Mouse (Mus musculus) CH12.LX (cell line): Measurements from ENCODE around the gene Ldlrad3. TPM values are rescaled to one million over a fixed set of nuclear protein-coding genes. Genes with fewer than 3 reads are reported as not detected.

ENCODE experiments used
- DNase-seq: peaks from one replicate; pipeline ENCODE4 v3.0.0-alpha.2; 2013; ENCODE audit errors: extremely low read depth
- H3K27ac ChIP-seq: 2 replicates; pipeline ENCODE4 v1.5.1; 2012; ENCODE audit warnings: low read depth, mild to moderate bottlenecking, control low read depth, moderate library complexity; ENCODE audit not compliant: insufficient read depth
- H3K27me3 ChIP-seq: replicated peaks from 2 replicates; pipeline ENCODE3; 2012; ENCODE audit warnings: inconsistent platforms
- H3K36me3 ChIP-seq, 2 experiments: replicated peaks in 1 of 2; 2 replicates each; pipeline versions ENCODE3 to v1.6.1; 2012; ENCODE audit warnings: inconsistent platforms in 1 of 2, low read length in 1 of 2, mild to moderate bottlenecking in 1 of 2, mixed read lengths in 1 of 2, moderate library complexity in 1 of 2; ENCODE audit not compliant: control insufficient read depth in 1 of 2, insufficient read depth in 1 of 2
- H3K4me1 ChIP-seq, 2 experiments: 2 replicates each; pipeline ENCODE4 v1.6.1; 2012; ENCODE audit warnings: inconsistent platforms in 1 of 2, moderate library complexity in 1 of 2; ENCODE audit not compliant: insufficient read depth in 2 of 2, control insufficient read depth in 1 of 2
- H3K4me2 ChIP-seq: 2 replicates; pipeline ENCODE4 v1.6.1; 2012; ENCODE audit warnings: low read depth, mild to moderate bottlenecking, control low read depth; ENCODE audit not compliant: poor library complexity, insufficient read depth, severe bottlenecking
- H3K4me3 ChIP-seq, 3 experiments: fragments of 150-350 bp in 1 of 3; sonication (generic) in 1 of 3; replicated peaks in 1 of 3; 2 replicates each; pipeline versions ENCODE3 to v1.5.1; 2011 to 2012; ENCODE audit warnings: low read depth in 2 of 3, low read length in 2 of 3, mild to moderate bottlenecking in 2 of 3, moderate library complexity in 2 of 3, control low read depth in 1 of 3, improper control_type of control experiment in 1 of 3, inconsistent platforms in 1 of 3, mixed read lengths in 1 of 3; ENCODE audit not compliant: poor library complexity in 1 of 3
- H3K79me2 ChIP-seq: replicated peaks from 2 replicates; pipeline ENCODE4 v1.6.1; 2012; ENCODE audit warnings: mild to moderate bottlenecking, moderate library complexity; ENCODE audit not compliant: control insufficient read depth, poor library complexity, insufficient read depth, severe bottlenecking; ENCODE audit errors: extremely low read depth
- H3K9ac ChIP-seq: 2 replicates; pipeline ENCODE4 v1.6.1; 2012; ENCODE audit warnings: low read depth, mild to moderate bottlenecking, control low read depth, moderate library complexity; ENCODE audit not compliant: insufficient read depth
- H3K9me3 ChIP-seq: replicated peaks from 2 replicates; pipeline ENCODE3; 2012; ENCODE audit warnings: low read length, inconsistent platforms, mixed read lengths
- CHD1 ChIP-seq: IDR thresholded peaks from 2 replicates; pipeline ENCODE4 v1.6.1; 2012; ENCODE audit warnings: low read depth, low read length, improper control_type of control experiment, inconsistent platforms
- EP300 ChIP-seq: IDR thresholded peaks from 2 replicates; pipeline ENCODE4 v1.6.1; 2011; ENCODE audit warnings: low read length, improper control_type of control experiment
- GABPA ChIP-seq: IDR thresholded peaks from 2 replicates; pipeline ENCODE4 v1.6.1; 2012; ENCODE audit warnings: low read depth, low read length, improper control_type of control experiment, inconsistent platforms; ENCODE audit not compliant: insufficient replicate concordance
- HCFC1 ChIP-seq: IDR thresholded peaks from 2 replicates; pipeline ENCODE4 v1.6.1; 2012; ENCODE audit warnings: low read depth, mild to moderate bottlenecking, inconsistent platforms, low read length, improper control_type of control experiment
- IRF4 ChIP-seq: IDR thresholded peaks from 2 replicates; pipeline ENCODE4 v1.6.1; 2014; ENCODE audit warnings: low read depth, mild to moderate bottlenecking, inconsistent platforms, low read length, improper control_type of control experiment
- MAX ChIP-seq: IDR thresholded peaks from 2 replicates; pipeline ENCODE4 v1.6.1; 2011; ENCODE audit warnings: low read length, improper control_type of control experiment
- SIN3A ChIP-seq: IDR thresholded peaks from 2 replicates; pipeline ENCODE4 v1.6.1; 2012; ENCODE audit warnings: low read length, improper control_type of control experiment, inconsistent platforms
- TCF12 ChIP-seq: IDR thresholded peaks from 2 replicates; pipeline ENCODE4 v1.6.1; 2014; ENCODE audit warnings: low read depth, mild to moderate bottlenecking, inconsistent platforms, low read length, improper control_type of control experiment
- USF2 ChIP-seq: conservative IDR thresholded peaks from 2 replicates; pipeline ENCODE4 v1.6.1; 2011; ENCODE audit warnings: low read depth, low read length, improper control_type of control experiment
- ZC3H11A ChIP-seq: IDR thresholded peaks from 2 replicates; pipeline ENCODE4 v1.6.1; 2012; ENCODE audit warnings: low read depth, mild to moderate bottlenecking, inconsistent platforms, low read length, improper control_type of control experiment
- ZMIZ1 ChIP-seq: IDR thresholded peaks from 2 replicates; pipeline ENCODE4 v1.6.1; 2012; ENCODE audit warnings: low read depth, mild to moderate bottlenecking, inconsistent platforms, low read length, improper control_type of control experiment
- ZNF384 ChIP-seq: IDR thresholded peaks from 2 replicates; pipeline ENCODE4 v1.6.1; 2012; ENCODE audit warnings: low read depth, low read length, improper control_type of control experiment, inconsistent platforms
- dilution Hi-C: fragments of 300-500 bp; cut with MboI; formaldehyde crosslinking; loops from 2 replicates; pipeline ENCODE4 v1.14.3; 2020; ENCODE audit warnings: low sequenced_read_pairs; ENCODE audit not compliant: extremely low pct_unique_long_range_greater_than_20kb, extremely low pct_ligation_motif_present
- in situ Hi-C: fragments of 300-500 bp; cut with MboI; formaldehyde crosslinking; loops from 3 replicates; pipeline ENCODE4 v1.14.3; 2019; ENCODE audit warnings: low sequenced_read_pairs, low pct_ligation_motif_present, low pct_unique_long_range_greater_than_20kb, mixed read lengths
- polyA plus RNA-seq: library from polyadenylated mRNA; unstranded; fragments of >175 nt; gene quantifications from 2 replicates; pipeline ENCODE4 v1.2.1, GENCODE M21; 2012; ENCODE audit warnings: low read depth; ENCODE audit not compliant: insufficient read length
- total RNA-seq, 2 experiments: library from RNA; depleted of rRNA; stranded (reverse); fragments of 300-350 nt in 1 of 2; fragments of >200 nt in 1 of 2; gene quantifications; 2 replicates each; pipeline ENCODE4 v1.2.3; 2012 to 2014

Ldlrad3 gene
- total and polyA plus RNA-seq, 3 experiments, result 0.30 to 2.7 (median 2.1) TPM

GRCm38 (mm10) chr2:101983853-101984543 lies 202.2 kb downstream of the Ldlrad3 start:
- Histone ChIP-seq H3K4me1 (peaks cover 0 to 6% of the 10 kb centered on the region in 2 experiments; a peak in 2 of 4 replicates), H3K4me2 (no peak overlapping the region), H3K27me3 (no peaks in the 10 kb centered on the region), H3K9ac (no peak overlapping the region), H3K4me3 (no peak overlapping the region), H3K36me3 (no peaks in the 10 kb centered on the region), H3K79me2 (no peaks in the 10 kb centered on the region), H3K9me3 (no peaks in the 10 kb centered on the region), H3K27ac (no peak overlapping the region)
- dilution Hi-C loops (no loop called here), in situ Hi-C loops (no loop called here)
- DNase-seq, result no peak
- no peak for TF ChIP-seq USF2
- no peak for TF ChIP-seq CHD1
- no peak for TF ChIP-seq ZMIZ1
- no peak for TF ChIP-seq TCF12
- TF ChIP-seq ZNF384, result no peak
- TF ChIP-seq HCFC1, result no peak

DNA sequence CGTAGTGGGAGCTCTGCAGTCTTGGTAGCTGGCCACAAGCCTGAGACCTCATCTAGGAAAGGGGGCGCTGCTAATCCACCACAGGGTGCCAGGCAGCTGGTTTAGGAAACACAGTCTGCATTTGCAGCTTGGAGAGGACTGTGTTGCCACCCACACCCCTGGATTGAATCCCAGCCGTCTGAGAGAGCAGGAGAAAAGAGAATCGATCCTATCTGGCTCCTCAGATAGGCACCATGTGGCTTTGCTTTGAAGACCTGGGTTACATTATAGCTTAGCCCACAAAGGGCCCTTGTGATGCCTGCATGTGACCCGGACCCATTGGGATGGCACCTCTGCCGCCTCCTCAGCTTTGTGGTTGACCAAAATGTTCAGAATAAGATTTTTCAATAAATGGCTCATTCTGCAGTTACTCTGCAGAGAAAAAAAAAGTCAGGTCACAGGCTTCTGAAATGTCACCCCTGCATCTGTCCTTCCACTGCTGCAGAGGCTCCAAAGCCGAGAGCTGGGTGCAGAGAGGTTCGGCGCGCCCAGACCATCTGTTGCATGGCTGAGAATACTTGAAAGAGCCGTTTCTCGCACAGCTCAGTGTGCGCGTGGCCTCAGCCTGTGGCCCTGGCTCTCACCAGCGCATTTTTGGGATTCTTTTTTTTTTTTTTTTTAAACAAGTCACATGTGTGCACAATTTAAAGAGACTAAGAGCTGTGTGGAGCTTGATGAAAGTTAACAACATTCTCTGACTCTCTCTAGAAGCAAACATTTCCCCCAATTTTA lies 202.9 kb downstream of the Ldlrad3 start:
- Histone ChIP-seq H3K79me2 (no peaks in the 10 kb centered on the region), H3K4me3 (no peak overlapping the region), H3K36me3 (no peaks in the 10 kb centered on the region), H3K4me1 (peaks cover 0 to 2% of the 10 kb centered on the region in 2 experiments; a peak in 1 of 4 replicates), H3K9ac (no peak overlapping the region), H3K27me3 (no peaks in the 10 kb centered on the region), H3K9me3 (no peaks in the 10 kb centered on the region), H3K4me2 (no peak overlapping the region), H3K27ac (no peak overlapping the region)
- DNase-seq, result no peak
- no peak for TF ChIP-seq ZC3H11A
- TF ChIP-seq MAX, result no peak
- TF ChIP-seq GABPA, result no peak
- TF ChIP-seq IRF4, result no peak
- no peak for TF ChIP-seq TCF12
- no peak for TF ChIP-seq SIN3A
- TF ChIP-seq EP300, result no peak
- dilution Hi-C loops, result no loop called here
- in situ Hi-C loops, result no loop called here
